Mouse (Mus musculus): Measurements from ENCODE around the gene Il2ra. TPM values are rescaled to one million over a fixed set of nuclear protein-coding genes. Genes with fewer than 3 reads are reported as not detected.
A peak's percentile ranks its signal among the peaks of the same experiment; 100 is the strongest.

Gene Il2ra
- total RNA-seq, 2 experiments from 2014 or later, result 0.14 to 0.16 TPM

DNA sequence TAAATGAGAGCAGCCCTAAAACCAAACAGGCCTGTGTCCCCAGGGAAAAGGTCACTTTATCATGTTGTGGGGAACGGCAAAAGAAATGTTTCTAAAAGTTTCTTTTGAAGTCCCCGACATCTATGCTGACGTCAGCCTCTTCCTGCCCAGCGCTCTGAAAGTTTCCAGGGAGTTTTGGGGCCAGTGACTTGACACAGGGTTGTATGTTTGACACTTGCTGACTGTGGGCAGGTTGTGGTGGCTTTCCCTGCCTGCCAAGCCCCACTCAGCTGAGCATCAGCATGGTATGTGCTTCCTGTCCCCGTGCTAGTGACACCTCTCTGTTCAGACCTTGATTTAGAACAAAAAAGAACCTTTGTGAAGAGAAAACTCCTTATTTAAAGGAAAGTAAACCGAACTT lies 10.7 kb downstream of the Il2ra start:
- DNase-seq, result no peak

DNA sequence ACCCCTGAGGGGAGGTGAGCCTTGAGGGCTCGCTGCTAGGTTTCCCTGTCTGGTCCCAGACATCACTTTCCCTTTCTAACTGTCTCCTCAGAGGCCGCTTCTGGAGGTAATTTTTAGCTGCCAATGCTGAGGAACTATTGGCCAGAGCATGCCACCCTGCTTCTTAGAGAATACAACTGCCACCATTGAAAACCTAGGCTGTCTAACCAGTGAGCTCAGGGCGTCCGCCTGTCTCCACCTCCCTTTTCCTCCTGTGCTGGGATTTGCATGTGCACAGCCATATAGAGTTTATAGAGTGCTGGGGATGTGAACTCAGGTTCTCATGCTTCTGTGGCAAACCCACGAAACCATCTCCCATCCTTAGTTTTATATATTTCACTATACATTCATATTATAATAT lies 11.2 kb downstream of the Il2ra start:
- no peak for DNase-seq

GRCm38 (mm10) chr2:11654990-11655931 lies 12.7 kb downstream of the Il2ra start:
- DNase-seq, result no peak

DNA sequence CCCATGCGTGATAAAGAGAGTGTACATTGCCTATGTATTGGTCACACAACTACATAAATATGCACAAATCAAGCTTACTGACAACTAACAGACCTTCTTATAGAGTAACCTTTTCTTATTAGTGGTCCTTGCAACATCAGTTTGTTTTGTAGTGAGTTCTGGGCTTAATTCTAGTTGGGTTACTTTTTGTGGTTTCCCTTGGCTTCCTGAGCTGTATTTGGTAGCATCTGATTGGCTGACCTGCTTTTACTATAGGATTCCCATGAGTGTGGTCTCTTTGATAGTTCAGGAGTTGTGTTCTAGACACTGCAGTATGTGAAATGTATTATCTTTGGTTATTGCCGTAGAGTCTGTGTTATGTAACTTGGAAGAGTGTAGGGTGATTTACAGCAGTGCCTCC lies 15.0 kb downstream of the Il2ra start:
- DNase-seq, result no peak

DNA sequence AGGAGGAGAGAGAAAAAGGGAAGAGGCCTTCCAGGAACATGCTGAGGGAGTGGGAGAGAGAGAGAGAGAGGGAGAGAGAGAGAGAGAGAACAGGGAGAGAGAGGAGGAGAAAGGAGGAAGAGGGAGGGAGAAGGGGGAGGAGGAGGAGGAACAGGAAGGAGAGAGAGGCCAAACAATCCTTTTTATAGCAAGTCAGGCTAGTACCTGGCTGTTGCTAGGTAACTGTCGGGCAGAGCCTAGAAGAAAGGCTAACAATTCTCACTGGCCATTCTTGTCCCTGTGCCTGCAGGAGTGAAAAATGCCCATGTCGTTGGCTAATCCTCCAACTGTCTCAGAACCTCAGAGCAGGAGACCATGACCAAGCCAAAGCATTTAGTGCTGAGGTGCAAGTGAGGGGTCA lies 16.7 kb downstream of the Il2ra start:
- no peak for DNase-seq

DNA sequence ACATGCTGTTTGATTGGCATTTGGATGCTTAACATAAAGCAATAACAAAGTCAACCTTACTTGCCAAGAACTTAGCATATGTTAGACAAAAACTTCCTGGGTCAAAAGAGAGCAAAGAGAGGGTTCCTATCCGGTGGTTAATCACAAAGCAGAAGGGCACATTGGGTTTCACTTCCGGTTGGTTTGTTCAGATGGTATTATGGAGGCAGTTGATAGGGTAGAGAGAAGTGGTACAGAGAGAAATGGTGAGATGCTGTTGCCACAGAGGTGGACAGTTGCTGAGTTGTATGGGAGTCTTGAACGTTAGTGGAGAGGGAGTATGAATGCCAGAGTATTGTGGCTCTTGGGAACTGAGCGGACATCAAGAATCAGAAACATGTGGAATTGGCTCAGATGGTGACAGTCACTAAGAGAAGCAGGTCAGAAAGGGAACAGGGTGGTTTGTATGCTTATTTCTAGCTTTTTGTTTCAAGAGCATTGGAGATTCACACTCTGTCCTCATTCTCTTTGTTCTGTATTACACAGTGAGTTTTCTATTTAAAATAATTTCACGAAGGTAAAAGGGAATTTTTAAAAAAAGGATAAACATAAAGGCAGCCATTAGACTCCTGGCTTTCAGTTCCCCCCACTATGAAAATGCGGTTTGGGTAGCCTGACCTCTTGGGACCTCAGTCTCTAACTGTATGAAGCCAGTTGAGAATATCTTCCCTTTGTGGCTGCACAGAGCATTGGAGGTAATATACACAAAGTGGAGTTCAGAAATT lies 19.7 kb downstream of the Il2ra start:
- DNase-seq, result no peak

GRCm38 (mm10) chr2:11662907-11663230 lies 20.3 kb downstream of the Il2ra start:
- no peak for DNase-seq

DNA sequence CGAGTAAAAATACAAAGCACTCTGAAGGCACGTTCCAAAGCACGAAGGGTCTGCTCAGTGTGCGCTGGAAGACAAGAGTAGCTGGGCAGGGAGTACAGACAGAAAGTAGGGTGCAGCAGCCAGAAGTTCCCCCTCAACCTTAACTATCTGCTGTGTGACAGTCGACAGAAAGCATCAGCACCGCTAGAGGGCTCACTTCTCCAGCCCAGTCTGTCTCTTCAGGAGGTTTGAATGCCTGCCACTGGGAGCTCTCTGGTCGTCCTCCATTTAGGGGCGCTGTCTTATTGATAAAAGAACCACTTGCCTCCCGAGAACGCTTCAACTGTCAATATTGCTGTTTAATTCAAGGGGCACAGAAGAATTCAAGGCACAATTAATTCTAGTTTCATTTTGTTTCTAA lies 21.4 kb downstream of the Il2ra start:
- DNase-seq, result peak; percentile 75

GRCm38 (mm10) chr2:11664367-11664766 lies 21.8 kb downstream of the Il2ra start:
- DNase-seq, result peak; percentile 40

- no peak for DNase-seq
These were observed 22.2 kb downstream of the Il2ra start for GRCm38 (mm10) chr2:11664806-11665205.

GRCm38 (mm10) chr2:11665326-11665725 lies 22.7 kb downstream of the Il2ra start:
- DNase-seq, result no peak

GRCm38 (mm10) chr2:11672144-11672543 lies 29.5 kb downstream of the Il2ra start:
- no peak for DNase-seq

- DNase-seq, result no peak
These were observed 37.0 kb downstream of the Il2ra start for GRCm38 (mm10) chr2:11679626-11680025.

GRCm38 (mm10) chr2:11682712-11683111 lies 40.1 kb downstream of the Il2ra start:
- DNase-seq, result no peak

DNA sequence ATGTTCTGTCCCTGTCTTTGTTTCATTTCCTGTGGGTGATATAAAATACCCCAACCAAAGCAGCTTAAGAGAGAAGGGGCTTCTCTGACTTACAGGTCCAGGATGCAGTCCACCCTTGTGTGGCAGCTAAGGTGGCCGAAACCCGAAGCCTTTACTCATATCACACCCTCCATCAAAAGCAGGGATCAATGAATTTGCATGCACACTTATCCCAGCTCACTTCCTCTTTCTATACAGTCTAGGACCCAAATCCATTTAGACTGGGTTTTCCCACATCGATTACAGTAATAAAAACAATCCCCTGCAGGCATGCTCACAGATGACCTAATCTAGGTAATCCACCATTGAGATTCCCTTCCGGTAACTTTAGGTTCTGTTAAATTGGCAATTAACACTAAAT lies 43.9 kb downstream of the Il2ra start:
- DNase-seq, result no peak

DNA sequence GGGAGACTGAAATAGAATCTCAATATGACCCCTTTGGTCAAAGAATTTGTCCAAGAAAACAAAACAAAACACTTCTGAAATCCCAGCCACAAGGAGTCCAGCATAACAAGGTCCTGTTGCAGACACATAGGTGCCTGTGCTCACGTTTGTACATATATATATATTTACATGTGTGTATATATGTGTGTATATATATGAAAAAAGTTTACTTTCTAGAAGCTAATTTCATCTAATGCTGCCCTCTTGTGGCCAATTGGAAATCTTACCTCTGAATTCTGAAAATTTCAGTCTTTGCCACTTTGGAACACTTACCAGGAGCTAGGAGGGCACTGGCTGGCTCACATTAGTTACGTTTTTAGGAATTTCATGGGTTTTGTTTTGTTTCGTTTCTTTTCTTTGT lies 44.8 kb downstream of the Il2ra start:
- no peak for DNase-seq

- DNase-seq, result no peak
These were observed 47.7 kb downstream of the Il2ra start for GRCm38 (mm10) chr2:11690201-11690890.

DNA sequence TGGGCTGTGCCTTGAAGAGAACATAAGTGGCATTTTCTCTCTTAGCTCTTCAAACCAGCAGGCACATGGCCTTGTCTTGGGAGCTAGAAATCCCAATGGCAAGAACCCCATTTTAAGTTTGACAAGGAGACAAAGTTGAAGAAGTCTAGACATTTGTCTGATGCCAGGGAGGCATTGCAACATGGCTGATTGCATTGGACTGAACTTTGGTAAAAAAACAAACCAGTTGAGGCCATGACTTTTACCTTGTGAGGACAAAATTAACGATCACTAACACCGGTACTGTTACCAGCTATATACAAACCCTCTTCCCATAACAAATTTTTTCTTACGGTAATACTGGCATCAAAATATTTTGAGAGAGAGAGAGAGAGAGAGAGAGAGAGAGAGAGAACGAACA lies 50.7 kb downstream of the Il2ra start:
- no peak for DNase-seq

GRCm38 (mm10) chr2:11694104-11694503 lies 51.5 kb downstream of the Il2ra start:
- DNase-seq, result no peak

DNA sequence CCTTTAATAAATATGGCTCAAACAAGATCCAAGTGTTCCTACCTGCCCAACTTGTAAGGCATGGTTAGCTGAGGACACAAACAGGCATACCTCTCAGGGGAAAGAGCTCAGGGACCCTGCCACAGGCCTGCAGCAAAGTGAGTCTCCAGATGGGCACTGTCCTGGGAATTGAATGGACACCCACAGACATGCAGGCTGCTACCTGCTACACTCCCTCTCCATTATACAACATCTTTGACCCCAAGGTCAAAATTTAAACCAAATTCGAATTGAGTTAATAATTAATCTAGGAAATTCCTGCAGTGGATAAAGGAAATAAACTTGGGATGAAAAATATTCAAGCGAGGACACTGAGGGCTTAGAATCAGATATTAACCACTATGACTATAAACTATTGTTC lies 53.3 kb downstream of the Il2ra start:
- no peak for DNase-seq

DNA sequence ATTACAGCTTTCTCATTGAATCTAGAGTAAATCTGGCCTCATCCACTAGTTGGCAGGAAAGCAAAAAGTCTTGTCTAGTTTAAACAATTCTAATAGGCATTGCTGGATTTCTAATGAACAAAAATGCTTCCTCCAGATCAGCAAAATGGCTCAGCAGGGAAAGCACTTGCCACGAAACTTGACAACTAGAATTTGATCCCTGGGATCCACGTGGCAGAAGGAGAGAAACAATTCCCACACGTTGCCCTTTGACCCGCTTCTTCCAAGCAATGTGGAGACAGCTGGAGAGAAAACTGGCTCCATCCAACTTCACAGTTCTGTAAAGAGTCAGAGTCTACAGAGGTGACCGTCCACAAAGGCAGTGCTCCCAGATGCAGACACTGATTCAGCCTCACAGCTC lies 56.4 kb downstream of the Il2ra start:
- no peak for DNase-seq

- no peak for DNase-seq
These were observed 57.3 kb downstream of the Il2ra start for GRCm38 (mm10) chr2:11699905-11700304.

Measured in gastrocnemius, postnatal 10 days (tissue).